Mouse (Mus musculus) neural tube, embryonic 14.5 days (tissue): ENCODE measurements at regions not wholly inside any gene's neighbourhood (a gene's known extent, or its start where the extent isn't known, plus 50 kb on each side); places are given as distances from the start of the nearest gene placed in this dataset.

Experiments
- ATAC-seq: fragments of 200-750 bp; cut with Nextera tagmentation; 2 replicates; pipeline ENCODE4 v1.8.0; 2017; ENCODE audit warnings: low read depth, mild to moderate bottlenecking, moderate TSS enrichment, moderate library complexity
- H3K27ac ChIP-seq: fragments of 300-500 bp; sonication (generic); 2 replicates; pipeline ENCODE4 v1.5.1; 2014; ENCODE audit warnings: low read depth, mild to moderate bottlenecking, control low read depth, low read length, moderate library complexity, mixed read lengths
- H3K27me3 ChIP-seq: fragments of 300-500 bp; sonication (generic); 2 replicates; pipeline ENCODE4 v1.6.1; 2014; ENCODE audit warnings: low read length; ENCODE audit not compliant: control insufficient read depth, insufficient read depth
- H3K36me3 ChIP-seq: fragments of 300-500 bp; sonication (generic); 2 replicates; pipeline ENCODE4 v1.6.1; 2014; ENCODE audit warnings: low read length, mixed read lengths; ENCODE audit not compliant: control insufficient read depth, insufficient read depth
- H3K4me1 ChIP-seq: fragments of 300-500 bp; sonication (generic); 2 replicates; pipeline ENCODE4 v1.6.1; 2014; ENCODE audit warnings: low read length; ENCODE audit not compliant: control insufficient read depth, insufficient read depth
- H3K4me2 ChIP-seq: fragments of 300-500 bp; sonication (generic); 2 replicates; pipeline ENCODE4 v1.6.1; 2014; ENCODE audit warnings: mild to moderate bottlenecking, low read depth, low read length, control low read depth
- H3K4me3 ChIP-seq: fragments of 300-500 bp; sonication (generic); 2 replicates; pipeline ENCODE4 v1.5.1; 2014; ENCODE audit warnings: low read depth, low read length, control low read depth, mixed read lengths
- H3K9ac ChIP-seq: fragments of 300-500 bp; sonication (generic); replicated peaks from 2 replicates; pipeline ENCODE4 v1.6.1; 2014; ENCODE audit warnings: low read depth, mild to moderate bottlenecking, control low read depth, low read length, mixed read lengths
- H3K9me3 ChIP-seq: fragments of 300-500 bp; sonication (generic); 2 replicates; pipeline ENCODE4 v1.6.1; 2016; ENCODE audit warnings: low read length; ENCODE audit not compliant: control insufficient read depth
- WGBS: fragments of 180-500 bp; shearing (Covaris S2); extraction: QIAGEN DNeasy Blood & Tissue Kit; methylation state at CpG from one replicate; pipeline ENCODE4 v1.1.7; 2014; 5-methylcytosine and 5-hydroxymethylcytosine counted together

- no peak for ATAC-seq
- Histone ChIP-seq H3K9ac (no peak overlapping the region), H3K4me2 (no peak overlapping the region), H3K9me3 (no peaks in the 10 kb centered on the region), H3K36me3 (no peaks in the 10 kb centered on the region), H3K27me3 (no peaks in the 10 kb centered on the region), H3K4me3 (no peak overlapping the region), H3K4me1 (no peaks in the 10 kb centered on the region), H3K27ac (no peak overlapping the region)
- WGBS, result 90% methylated on average over 1 of the region's 1 CpGs
Measured at GRCm38 (mm10) chr3:50524006-50524405, 80.6 kb upstream of the Slc7a11 start.

- Histone ChIP-seq H3K4me3 (no peak overlapping the region), H3K4me1 (no peaks in the 10 kb centered on the region), H3K9me3 (no peaks in the 10 kb centered on the region), H3K27me3 (no peaks in the 10 kb centered on the region), H3K4me2 (no peak overlapping the region), H3K27ac (no peak overlapping the region), H3K36me3 (no peaks in the 10 kb centered on the region), H3K9ac (no peak overlapping the region)
- no peak for ATAC-seq
- 87% methylated on average over 2 of the region's 2 CpGs for WGBS
Measured at GRCm38 (mm10) chr3:50507211-50507610, 63.8 kb upstream of the Slc7a11 start.
